In the genomic region with DNA sequence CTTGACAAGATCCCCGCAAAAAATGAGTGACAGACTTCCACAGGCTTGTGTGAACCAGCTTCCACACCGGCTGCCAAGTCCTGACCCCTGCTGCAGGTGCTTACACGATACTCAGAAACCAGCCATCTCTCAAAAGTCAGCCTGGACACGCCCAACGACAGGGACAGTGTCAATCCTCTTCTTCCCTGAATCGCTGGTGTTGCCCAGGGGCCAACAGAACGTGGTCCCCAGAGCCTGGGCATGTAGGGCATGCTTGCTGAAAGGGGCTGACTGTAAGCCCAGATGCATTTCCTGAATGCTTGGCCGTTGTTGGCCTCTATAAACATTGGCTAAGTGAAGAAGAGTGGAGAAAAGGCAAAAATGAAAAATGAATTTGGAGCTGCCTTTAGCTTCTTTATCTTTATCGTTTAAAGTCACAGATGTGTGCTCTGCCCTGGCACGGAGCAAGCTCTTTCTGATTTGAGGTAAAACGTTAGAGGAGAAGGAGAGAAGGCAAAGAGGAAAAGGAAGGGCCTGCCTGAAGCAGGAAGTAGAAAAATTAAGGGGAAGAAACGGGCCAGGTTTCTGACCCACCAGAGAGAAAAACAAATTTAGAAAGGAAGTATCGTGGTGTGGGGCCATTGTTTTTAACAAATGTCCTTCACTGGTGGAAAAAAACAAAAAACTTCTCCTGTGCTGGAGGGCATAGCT, we compare ENCODE assay signal across 13 mouse cellular contexts. TPM values are rescaled to one million over a fixed set of nuclear protein-coding genes. Genes with fewer than 3 reads are reported as not detected.
DNase-seq lines count a peak whose midpoint lies in the region; ATAC-seq and TF ChIP-seq lines count a peak whose summit lies in the region.
"Had no signal": no experiment of that assay in that cellular context is flagged by ENCODE, and none has a peak within 500 bp of the region (broad histone marks: within the 10 kb centered on the region; RNA-seq: fewer than 3 reads in every experiment).

No protein-coding gene starts in this region.

- H3K27me3 ChIP-seq in heart, adult 2 months (ENCODE audit: control insufficient read depth, insufficient read depth, low read length), result no peaks in the 10 kb centered on the region
- peaks cover 40% of the 10 kb centered on the region for H3K27me3 ChIP-seq in G1E (ENCODE audit: insufficient read depth, low read length)
- H3K27me3 ChIP-seq: liver, embryonic 12.5 days; neural tube, embryonic 12.5 days; Patski had no signal

- H3K79me2 ChIP-seq in heart, adult 2 months (replicated peaks; ENCODE audit: control insufficient read depth, insufficient read depth, low read length), result no peaks in the 10 kb centered on the region

- intact Hi-C loops in heart, adult 2 months (cut with DNase I), result no loop called here

- DNase-seq in heart, adult 11 months, result peak; percentile 81
- DNase-seq in heart, adult 2 months, result no peak
- peak; percentile 15 for DNase-seq in lung, postnatal 36 days
- no peak for DNase-seq in lung, postnatal 10 days
- DNase-seq in G1E (ENCODE audit: low spot score), result no peak
- DNase-seq in adrenal gland, postnatal 25 days, result no peak
- DNase-seq in neural tube, embryonic 10.5 days (ENCODE audit: extremely low spot score, low spot score), result no peak

- no peak overlapping the region for H3K4me3 ChIP-seq in heart, adult 2 months
- peak overlapping the region; percentile 28; the same call in 1 of the 2 replicates for H3K4me3 ChIP-seq in G1E (ENCODE audit: low read depth, low read length)
- H3K4me3 ChIP-seq: hindbrain, embryonic 10.5 days; liver, embryonic 12.5 days; neural tube, embryonic 12.5 days had no signal

- no peaks in the 10 kb centered on the region for H3K36me3 ChIP-seq in heart, adult 2 months (ENCODE audit: control insufficient read depth, insufficient read depth, low read length)
- H3K36me3 ChIP-seq in G1E (replicated peaks), result no peaks in the 10 kb centered on the region
- H3K36me3 ChIP-seq: hindbrain, embryonic 10.5 days; liver, embryonic 12.5 days; neural tube, embryonic 12.5 days had no signal

- H3K9me3 ChIP-seq in G1E (replicated peaks), result no peaks in the 10 kb centered on the region
- H3K9me3 ChIP-seq: hindbrain, embryonic 10.5 days; liver, embryonic 12.5 days; neural tube, embryonic 12.5 days had no signal

- WGBS in heart, adult 2 months, result 45% methylated on average over 13 of the region's 13 CpGs

- H3K27ac ChIP-seq in heart, adult 2 months, result no peak overlapping the region
- H3K27ac ChIP-seq: hindbrain, embryonic 10.5 days; liver, embryonic 12.5 days; neural tube, embryonic 12.5 days had no signal

- peak; percentile 32; the same call in 1 of the 2 replicates for ATAC-seq in G1E (ENCODE audit: extremely low read depth, insufficient number of reproducible peaks, low FRiP score, poor library complexity, severe bottlenecking)
- ATAC-seq in megakaryocyte progenitor cell, adult 5-6 weeks (replicated peaks; ENCODE audit: poor library complexity), result peak; percentile 82
- ATAC-seq: intestine, embryonic 16.5 days; liver, embryonic 12.5 days; Patski had no signal

- H3K4me1 ChIP-seq in heart, adult 2 months (ENCODE audit: control insufficient read depth, insufficient read depth, low read length), result no peaks in the 10 kb centered on the region
- H3K4me1 ChIP-seq in G1E (ENCODE audit: insufficient read depth, low read depth, low read length), result peaks cover 10% of the 10 kb centered on the region
- H3K4me1 ChIP-seq: neural tube, embryonic 12.5 days had no signal

- TF ChIP-seq EP300 in heart, adult 2 months (IDR thresholded peaks at IDR 0.05; ENCODE audit: insufficient read depth, low read depth, low read length), result no peak

- TF ChIP-seq POLR2A in heart, adult 2 months (IDR thresholded peaks at IDR 0.05; ENCODE audit: insufficient read depth, low read depth, low read length), result no peak

- no peak overlapping the region for H3K9ac ChIP-seq in heart, adult 2 months (ENCODE audit: low read depth, low read length)
- H3K9ac ChIP-seq: liver, embryonic 12.5 days; neural tube, embryonic 12.5 days had no signal

- no peak for TF ChIP-seq CTCF in heart, adult 2 months (IDR thresholded peaks at IDR 0.05)
- TF ChIP-seq CTCF in G1E (IDR thresholded peaks at IDR 0.05; ENCODE audit: low read depth, low read length), result no peak

RNA-seq across cellular contexts. Expression of a gene that starts 14.4 kb away (rescaled TPM):
- total RNA-seq in heart, adult 2 months (2021), result 10 to 100 TPM; 60.9 to 64.0 TPM
- 36.8 and 77.0 TPM in 2 replicates for polyA plus RNA-seq in heart, adult 2 months (2012; rRNA removed)
- total RNA-seq in G1E (2014; fragmentation: Nextera tagmentation) (not detected in 2 replicates), G1E (2017) (0.12 and 0.27 TPM in 2 replicates)
- 0.06 and 0.09 TPM in 2 replicates for polyA plus RNA-seq in G1E (2012)
- 12.5 and 15.1 TPM in 2 replicates for total RNA-seq in megakaryocyte progenitor cell, adult 5-6 weeks (2015)
- total RNA-seq in megakaryocyte progenitor cell, adult 5-6 weeks (2017), result 13.1 and 15.3 TPM in 2 replicates
- 12.6 and 17.2 TPM in 2 replicates for total RNA-seq in adrenal gland, postnatal 25 days (2021)

RNA-seq across cellular contexts. Expression of a gene that starts 37.7 kb away (rescaled TPM):
- total RNA-seq in heart, adult 2 months (2021), result 10 to 100 TPM; 10.8 to 13.5 TPM
- 2.1 and 6.1 TPM in 2 replicates for polyA plus RNA-seq in heart, adult 2 months (2012; rRNA removed)
- total RNA-seq in G1E (2014; fragmentation: Nextera tagmentation) (41.5 and 43.2 TPM in 2 replicates), G1E (2017) (52.2 TPM in 2 replicates)
- 10.9 and 12.6 TPM in 2 replicates for polyA plus RNA-seq in G1E (2012)
- total RNA-seq in megakaryocyte progenitor cell, adult 5-6 weeks (2015), result 21.8 and 26.2 TPM in 2 replicates
- 25.4 and 29.1 TPM in 2 replicates for total RNA-seq in megakaryocyte progenitor cell, adult 5-6 weeks (2017)
- total RNA-seq in adrenal gland, postnatal 25 days (2021), result 7.8 and 11.5 TPM in 2 replicates

Comparison
In these comparisons a context has a peak if more than half of its experiments do, and no peak if none do; other contexts are left out.
1. DNase-seq: peak in heart, adult 11 months (single experiment) and lung, postnatal 36 days (single experiment); none in heart, adult 2 months (0 of 2), lung, postnatal 10 days (single experiment), G1E (single experiment), adrenal gland, postnatal 25 days (single experiment) and neural tube, embryonic 10.5 days (single experiment).